Mouse (Mus musculus) CD4-positive, CD25-positive, alpha-beta regulatory T cell, adult 9 weeks (primary cell): ENCODE results near the gene Hspb9. TPM values are rescaled to one million over a fixed set of nuclear protein-coding genes. Genes with fewer than 3 reads are reported as not detected.

ENCODE experiments used
- polyA plus RNA-seq: library from polyadenylated mRNA; unstranded; fragments of 100-300 nt; shearing (Covaris generic); gene quantifications from one replicate; pipeline ENCODE4 v1.2.1, GENCODE M21; 2017

Gene Hspb9
- 1.2 TPM for polyA plus RNA-seq

DNA sequence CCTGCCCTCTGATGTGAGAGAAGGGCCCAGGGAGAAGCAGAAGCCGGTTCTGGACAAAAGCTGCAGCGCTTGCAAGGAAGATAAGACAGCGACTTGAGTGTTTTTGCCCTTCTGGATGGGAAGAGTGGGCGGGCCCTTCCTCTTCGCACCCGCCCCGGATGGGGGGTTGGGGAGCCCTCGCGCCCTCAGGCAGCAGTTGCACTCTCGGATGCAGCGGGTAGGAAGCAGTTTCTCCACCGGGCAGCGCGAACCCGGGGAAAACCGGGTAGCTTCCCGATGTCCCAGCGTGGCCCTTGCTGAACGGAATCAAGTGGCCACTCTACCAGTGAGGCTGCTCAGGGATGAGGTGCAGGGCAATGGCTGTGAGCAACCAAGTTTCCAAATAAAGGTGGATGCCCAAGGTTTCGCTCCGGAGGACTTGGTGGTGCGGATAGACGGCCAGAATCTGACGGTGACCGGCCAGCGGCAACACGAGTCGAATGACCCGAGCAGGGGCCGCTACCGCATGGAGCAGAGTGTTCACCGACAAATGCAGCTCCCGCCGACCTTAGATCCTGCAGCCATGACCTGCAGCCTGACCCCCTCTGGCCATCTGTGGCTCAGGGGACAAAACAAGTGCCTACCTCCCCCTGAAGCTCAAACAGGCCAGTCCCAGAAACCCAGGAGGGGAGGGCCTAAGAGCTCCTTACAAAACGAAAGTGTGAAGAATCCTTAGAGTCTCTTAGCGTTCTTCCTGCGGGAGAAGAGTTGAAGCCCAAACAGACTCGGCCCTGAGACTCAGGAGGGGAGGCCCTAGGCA, at the start of gene Hspb9:
Gene Hspb9, plus strand, starts transcription at position 116 of the 799 bp plus-strand sequence.

GRCm38 (mm10) chr11:100692164-100692616, 21.5 kb upstream of the Hspb9 start, which contains the start of gene Zfp385c:
TSS of gene Zfp385c (minus strand) at chr11:100692455.

DNA sequence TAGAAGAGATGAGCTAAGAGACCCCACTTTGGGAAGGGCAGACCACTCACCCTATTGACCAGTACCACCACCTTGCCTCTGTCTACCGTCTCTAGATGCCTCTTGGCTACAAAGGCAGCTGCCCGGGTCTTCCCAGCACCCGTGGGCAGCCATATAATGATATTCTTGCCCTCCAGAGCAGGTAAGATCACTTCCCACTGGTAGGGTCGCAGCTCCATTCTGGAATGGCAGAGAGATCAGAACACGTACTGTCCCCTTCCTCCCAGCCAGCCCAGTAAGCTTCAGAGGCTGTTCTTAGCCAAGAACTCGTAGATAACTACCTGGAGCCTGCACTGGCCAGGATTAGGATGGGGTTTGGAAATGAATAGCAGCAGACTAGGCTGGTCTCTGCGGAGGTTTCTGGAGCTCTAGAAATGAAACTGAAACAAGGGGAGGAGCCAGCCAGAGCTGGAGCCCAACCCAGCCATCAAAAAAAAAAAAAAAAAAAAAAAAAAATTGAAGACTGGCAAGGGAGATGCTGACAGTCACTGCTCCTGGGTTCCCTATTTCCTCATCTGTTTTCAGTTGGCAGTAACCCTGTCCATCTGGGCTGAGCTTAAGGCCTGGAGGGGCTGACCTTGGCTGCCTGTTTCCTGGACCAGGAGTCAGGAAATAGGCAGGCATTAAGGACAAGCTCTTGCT, 9.7 kb upstream of the Hspb9 start, which contains the start of gene Dhx58:
Gene Dhx58, minus strand, starts transcription at position 421 of the 681 bp plus-strand sequence.

GRCm38 (mm10) chr11:100711783-100712615, 1.7 kb upstream of the Hspb9 start, which contains the start of gene Kat2a:
TSS of gene Kat2a (minus strand) at chr11:100712465.

GRCm38 (mm10) chr11:100738066-100738604, 24.5 kb downstream of the Hspb9 start, which contains the start of gene Rab5c:
TSS of gene Rab5c (minus strand) at chr11:100738215.

DNA sequence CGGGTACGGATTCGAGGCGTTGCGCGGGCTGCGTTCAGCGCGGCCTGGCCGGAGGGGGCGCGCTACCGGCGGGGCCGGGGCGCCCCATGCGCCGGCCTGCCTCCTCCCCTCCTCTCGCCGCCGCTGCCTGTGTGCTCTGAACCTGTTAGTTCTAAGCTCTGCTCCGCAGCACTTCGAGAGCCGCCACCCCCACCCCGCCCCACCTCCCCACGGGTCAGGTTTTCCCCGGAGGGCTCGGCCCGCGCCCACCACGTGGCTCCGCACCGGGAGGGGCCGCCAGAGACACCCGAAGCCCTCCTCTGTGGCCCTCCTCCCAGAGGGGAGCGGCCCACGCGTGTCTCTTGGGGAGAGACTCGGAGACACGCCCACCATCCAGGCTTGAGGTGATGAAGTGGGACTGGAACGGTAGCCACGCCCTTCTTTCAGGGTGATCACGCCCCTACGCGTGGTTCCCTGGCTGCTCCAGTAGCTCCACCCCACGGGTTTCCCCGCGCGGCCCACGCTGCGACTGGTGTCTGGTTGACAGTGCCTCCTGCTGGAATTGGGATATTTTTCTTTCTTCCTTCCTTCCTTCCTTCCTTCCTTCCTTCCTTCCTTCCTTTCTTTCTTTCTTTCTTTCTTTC, 46.1 kb downstream of the Hspb9 start, which contains the start of gene Kcnh4:
Gene Kcnh4, minus strand, starts transcription at position 332 of the 623 bp plus-strand sequence.

DNA sequence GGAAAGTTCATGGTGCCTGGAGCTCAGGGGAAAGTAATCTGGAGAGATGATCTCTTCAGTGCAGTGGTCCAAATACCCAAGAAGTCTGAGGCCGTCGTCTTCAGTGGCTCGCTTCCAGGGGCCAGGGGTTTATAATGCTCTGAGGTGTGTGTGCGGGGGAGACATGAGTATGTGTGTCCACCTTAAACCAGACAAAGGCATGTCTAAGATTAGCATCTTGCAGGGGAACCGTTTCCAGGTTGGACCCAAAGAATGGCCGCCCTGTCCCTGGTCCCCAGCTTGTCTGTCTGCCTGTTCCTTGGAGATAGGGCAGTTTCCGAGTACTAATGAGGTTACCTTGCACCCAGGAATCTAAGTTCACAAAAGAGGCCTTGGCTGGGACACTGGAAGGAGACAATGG, 49.2 kb downstream of the Hspb9 start, which contains the start of gene Hcrt:
Gene Hcrt, minus strand, starts transcription at position 101 of the 400 bp plus-strand sequence.

Other genes with a start within 250 kb of the Hspb9 start
- 2.9 TPM for gene Klhl11, start 241.1 kb upstream of the Hspb9 start, polyA plus RNA-seq
- 206 TPM for gene Acly, start 185.8 kb upstream of the Hspb9 start, polyA plus RNA-seq
- 0.15 TPM for gene Ttc25, start 168.2 kb upstream of the Hspb9 start, polyA plus RNA-seq
- 425 TPM for gene Cnp, start 138.9 kb upstream of the Hspb9 start, polyA plus RNA-seq
- 33.4 TPM for gene Nkiras2, start 94.6 kb upstream of the Hspb9 start, polyA plus RNA-seq
- gene Dnajc7, start 93.7 kb upstream of the Hspb9 start, polyA plus RNA-seq, result 661 TPM
- 0.33 TPM for gene Zfp385c, start 21.4 kb upstream of the Hspb9 start, polyA plus RNA-seq
- 37.6 TPM for gene Dhx58, start 9.6 kb upstream of the Hspb9 start, polyA plus RNA-seq
- 30.4 TPM for gene Kat2a, start 1.4 kb upstream of the Hspb9 start, polyA plus RNA-seq
- gene Rab5c, start 24.4 kb downstream of the Hspb9 start, polyA plus RNA-seq, result 61.0 TPM
- 0.07 TPM for gene Kcnh4, start 46.1 kb downstream of the Hspb9 start, polyA plus RNA-seq
- gene Hcrt, start 49.1 kb downstream of the Hspb9 start, polyA plus RNA-seq, result not detected
- 5.4 TPM for gene Ghdc, start 57.1 kb downstream of the Hspb9 start, polyA plus RNA-seq
- 123 TPM for gene Stat5b, start 136.9 kb downstream of the Hspb9 start, polyA plus RNA-seq
- 105 TPM for gene Stat5a, start 145.5 kb downstream of the Hspb9 start, polyA plus RNA-seq
- gene Stat3, start 225.7 kb downstream of the Hspb9 start, polyA plus RNA-seq, result 221 TPM